Mouse (Mus musculus): ENCODE results near the gene Ttc25.
"Not testable (repeated sequence)": the region's sequence is repeated elsewhere in the genome, so short reads cannot be mapped to it uniquely, and the experiment has no call there.

- not testable (repeated sequence) for TF ChIP-seq GATA1, TAL1 (IDR thresholded peaks at IDR 0.05; ENCODE audit: low read length)
Observed at GRCm38 (mm10) chr11:100534411-100534810, 11.0 kb upstream of the Ttc25 start.

Data from erythroblast, embryonic 14.5 days (primary cell).